Mouse (Mus musculus) left cerebral cortex, postnatal 4 days (tissue): Measurements from ENCODE around the gene Fut11. TPM values are rescaled to one million over a fixed set of nuclear protein-coding genes. Genes with fewer than 3 reads are reported as not detected.
"Not testable (repeated sequence)": the region's sequence is repeated elsewhere in the genome, so short reads cannot be mapped to it uniquely, and the experiment has no call there.

ENCODE experiments used
- DNase-seq: peaks from one replicate; pipeline ENCODE4 v3.0.0-alpha.2; 2022
- intact Hi-C: fragments of 180-260 bp; cut with DNase I; formaldehyde crosslinking; loops from one replicate; pipeline ENCODE4 v1.15.1; 2025
- total RNA-seq, 2 experiments: library from RNA; stranded (reverse); gene quantifications; 2 replicates each; pipeline ENCODE4 v1.2.3; 2021

Gene Fut11
- total RNA-seq, 2 experiments from 2014 or later = 21.9 to 22.3 TPM

GRCm38 (mm10) chr14:20673735-20674063 is 21.1 kb upstream of the Fut11 start:
- intact Hi-C loops = no loop called here
- no peak for DNase-seq

- intact Hi-C loops = no loop called here
- peak; percentile 99 for DNase-seq
Observed at GRCm38 (mm10) chr14:20674064-20674833, 20.5 kb upstream of the Fut11 start, which contains the start of gene Sec24c. Gene Sec24c (plus strand): TSS chr14:20674308.

GRCm38 (mm10) chr14:20677906-20678305 is 16.9 kb upstream of the Fut11 start:
- DNase-seq = no peak
- intact Hi-C loops = no loop called here

- intact Hi-C loops = no loop called here
- no peak for DNase-seq
Observed at GRCm38 (mm10) chr14:20681742-20682141, 13.0 kb upstream of the Fut11 start.

- no peak for DNase-seq
- intact Hi-C loops = no loop called here
Observed at GRCm38 (mm10) chr14:20682498-20682897, 12.3 kb upstream of the Fut11 start.

- intact Hi-C loops = no loop called here
- DNase-seq = no peak
Observed at GRCm38 (mm10) chr14:20686576-20686975, 8.2 kb upstream of the Fut11 start.

GRCm38 (mm10) chr14:20689009-20689408 is 5.8 kb upstream of the Fut11 start:
- intact Hi-C loops = no loop called here
- DNase-seq = no peak

- no peak for DNase-seq
- intact Hi-C loops = no loop called here
Observed at GRCm38 (mm10) chr14:20691772-20692171, 3.0 kb upstream of the Fut11 start.

GRCm38 (mm10) chr14:20693589-20694101 is 1.1 kb upstream of the Fut11 start:
- DNase-seq = no peak
- intact Hi-C loops = no loop called here

GRCm38 (mm10) chr14:20694185-20694883 is 434 bp upstream of the Fut11 start:
- intact Hi-C loops = no loop called here
- no peak for DNase-seq

GRCm38 (mm10) chr14:20695761-20696520 is 1.2 kb downstream of the Fut11 start:
- peak; percentile 7 for DNase-seq
- intact Hi-C loops = no loop called here

GRCm38 (mm10) chr14:20696986-20697385 is 2.2 kb downstream of the Fut11 start:
- intact Hi-C loops = no loop called here
- DNase-seq = peak; percentile 36

GRCm38 (mm10) chr14:20698515-20698914 is 3.7 kb downstream of the Fut11 start:
- intact Hi-C loops = no loop called here

GRCm38 (mm10) chr14:20700362-20700761 is 5.6 kb downstream of the Fut11 start:
- DNase-seq = no peak
- intact Hi-C loops = no loop called here

More at GRCm38 (mm10) chr14:20698515-20698914, 3.7 kb downstream of the Fut11 start:
- no peak for DNase-seq

- intact Hi-C loops = no loop called here
Observed at GRCm38 (mm10) chr14:20701554-20701953, 6.8 kb downstream of the Fut11 start.

GRCm38 (mm10) chr14:20702096-20702740 is 7.5 kb downstream of the Fut11 start:
- DNase-seq = no peak
- intact Hi-C loops = no loop called here

More at GRCm38 (mm10) chr14:20701554-20701953, 6.8 kb downstream of the Fut11 start:
- no peak for DNase-seq

- intact Hi-C loops = no loop called here
- peak; percentile 91 for DNase-seq
Observed at GRCm38 (mm10) chr14:20702741-20703381, 8.1 kb downstream of the Fut11 start, which contains the start of gene Chchd1. Gene Chchd1 (plus strand): TSS chr14:20703006.

GRCm38 (mm10) chr14:20703461-20703860 is 8.7 kb downstream of the Fut11 start:
- intact Hi-C loops = not testable (repeated sequence)

GRCm38 (mm10) chr14:20707201-20708190 is 12.7 kb downstream of the Fut11 start, which contains the start of gene Zswim8:
Gene Zswim8 (plus strand): TSS chr14:20707552.
- peak; percentile 89 for DNase-seq
- intact Hi-C loops = no loop called here

More at GRCm38 (mm10) chr14:20703461-20703860, 8.7 kb downstream of the Fut11 start:
- not testable (repeated sequence) for DNase-seq
